Mouse (Mus musculus) forebrain, embryonic 10.5 days (tissue): ENCODE results near the gene Ppard. TPM values are rescaled to one million over a fixed set of nuclear protein-coding genes. Genes with fewer than 3 reads are reported as not detected.
A peak's percentile ranks its signal among the peaks of the same experiment; 100 is the strongest.

ENCODE experiments used
- DNase-seq: peaks from one replicate; pipeline ENCODE4 v3.0.0-alpha.2; 2017; ENCODE audit warnings: low spot score; ENCODE audit errors: extremely low spot score
- H3K27ac ChIP-seq: fragments of 300-500 bp; sonication (generic); 2 replicates; pipeline ENCODE4 v1.5.1; 2016; ENCODE audit warnings: mild to moderate bottlenecking
- H3K27me3 ChIP-seq: fragments of 300-500 bp; sonication (generic); 2 replicates; pipeline ENCODE4 v1.6.1; 2016; ENCODE audit warnings: mild to moderate bottlenecking; ENCODE audit not compliant: poor library complexity, severe bottlenecking
- H3K36me3 ChIP-seq: fragments of 300-500 bp; sonication (generic); replicated peaks from 2 replicates; pipeline ENCODE4 v1.6.1; 2016; ENCODE audit warnings: mild to moderate bottlenecking, moderate library complexity
- H3K4me1 ChIP-seq: fragments of 300-500 bp; sonication (generic); 2 replicates; pipeline ENCODE4 v1.6.1; 2016
- H3K4me3 ChIP-seq: fragments of 300-500 bp; sonication (generic); 2 replicates; pipeline ENCODE4 v1.5.1; 2016; ENCODE audit warnings: mild to moderate bottlenecking, moderate library complexity
- H3K9me3 ChIP-seq: fragments of 300-500 bp; sonication (generic); 2 replicates; pipeline ENCODE4 v1.6.1; 2016; ENCODE audit warnings: mild to moderate bottlenecking, moderate library complexity
- WGBS: fragments of 180-500 bp; shearing (Covaris S2); methylation state at CpG from one replicate; pipeline ENCODE4 v1.1.7; 2016; 5-methylcytosine and 5-hydroxymethylcytosine counted together
- polyA plus RNA-seq: library from polyadenylated mRNA; unstranded; fragments of >200 nt; fragmentation: Nextera tagmentation; extraction: Ambion mirVana; gene quantifications from 2 replicates; pipeline ENCODE4 v1.2.1, GENCODE M21; 2016

Ppard gene
- polyA plus RNA-seq, 1 experiment from 2014 or later = 1.4 TPM

DNA sequence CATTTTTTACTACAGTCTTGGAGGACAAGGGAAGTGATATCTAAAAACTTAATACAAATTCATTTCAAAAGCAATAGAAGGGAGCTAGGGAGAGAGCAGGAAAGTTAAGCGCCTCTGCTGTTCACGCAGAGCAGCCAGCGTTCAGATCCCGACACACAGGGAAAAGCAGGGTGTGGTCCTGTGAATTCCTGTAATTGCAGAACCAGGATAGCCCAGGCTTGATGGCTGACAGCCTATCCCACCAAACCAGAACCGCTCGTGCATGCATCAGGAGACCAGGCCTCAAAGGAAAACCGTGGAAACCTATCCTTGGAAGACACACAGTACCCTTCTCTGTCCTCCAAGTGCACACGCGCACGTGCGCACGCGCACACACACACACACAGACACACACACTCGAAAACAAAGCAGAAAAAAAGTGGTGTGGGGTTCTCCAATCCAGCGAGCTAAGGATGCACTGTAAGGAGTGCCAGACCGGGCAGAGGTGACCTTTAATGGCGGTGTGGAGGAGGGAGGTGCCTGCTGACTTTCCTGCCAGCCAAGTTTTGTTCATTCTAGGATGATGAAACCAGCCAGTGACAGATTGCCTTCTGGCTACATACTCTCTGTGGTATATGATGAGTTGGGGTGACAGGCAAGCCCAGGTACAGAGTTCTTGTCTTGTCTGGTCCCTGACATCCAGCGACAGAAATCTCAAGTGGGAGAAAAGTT lies 1.3 kb upstream of the Ppard start:
- no peak for DNase-seq
- WGBS = 87% methylated on average over 18 of the region's 18 CpGs
- H3K36me3 ChIP-seq = no peaks in the 10 kb centered on the region
- no peaks in the 10 kb centered on the region for H3K9me3 ChIP-seq
- H3K4me3 ChIP-seq = no peak overlapping the region
- peaks cover 34% of the 10 kb centered on the region for H3K4me1 ChIP-seq
- H3K27me3 ChIP-seq = peaks cover 11% of the 10 kb centered on the region
- no peak overlapping the region for H3K27ac ChIP-seq

DNA sequence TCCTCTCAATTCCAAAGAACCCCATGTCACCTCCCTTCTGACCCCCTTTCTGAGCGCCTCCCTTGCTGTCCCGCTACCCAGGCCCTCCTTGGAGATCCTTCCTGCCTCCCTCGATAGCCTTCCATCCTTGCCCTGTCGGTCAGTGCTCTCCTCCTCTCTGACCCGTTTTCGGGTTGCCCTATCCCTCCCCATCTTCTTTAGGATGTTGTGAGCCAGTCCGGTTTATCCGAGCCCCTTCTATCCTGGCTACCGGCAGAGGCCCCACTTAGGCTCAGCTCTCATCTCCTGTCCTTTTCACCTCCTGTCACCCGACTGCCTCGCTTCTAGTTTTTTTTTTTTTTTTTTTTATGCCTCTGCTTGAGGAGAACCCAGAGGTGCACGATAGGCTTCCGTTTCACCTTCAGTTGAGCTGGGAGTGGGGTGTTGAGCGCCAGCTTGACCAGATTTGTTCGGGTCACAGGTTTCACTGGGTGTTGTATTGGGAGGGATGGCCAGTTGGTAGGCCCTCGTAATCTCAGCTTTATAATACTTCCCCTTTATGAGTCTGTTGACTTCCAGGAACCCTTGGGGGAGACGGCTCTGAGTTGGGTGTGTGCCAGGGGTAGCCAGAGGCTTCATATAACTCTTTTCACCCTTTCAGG lies 711 bp downstream of the Ppard start:
- Histone ChIP-seq H3K27ac (peak overlapping the region; percentile 85), H3K27me3 (peaks cover 11% of the 10 kb centered on the region), H3K36me3 (peaks cover 12% of the 10 kb centered on the region), H3K4me3 (peak overlapping the region; percentile 78), H3K9me3 (no peaks in the 10 kb centered on the region), H3K4me1 (peaks cover 39% of the 10 kb centered on the region)
- 8% methylated on average over 17 of the region's 17 CpGs for WGBS
- DNase-seq = no peak

DNA sequence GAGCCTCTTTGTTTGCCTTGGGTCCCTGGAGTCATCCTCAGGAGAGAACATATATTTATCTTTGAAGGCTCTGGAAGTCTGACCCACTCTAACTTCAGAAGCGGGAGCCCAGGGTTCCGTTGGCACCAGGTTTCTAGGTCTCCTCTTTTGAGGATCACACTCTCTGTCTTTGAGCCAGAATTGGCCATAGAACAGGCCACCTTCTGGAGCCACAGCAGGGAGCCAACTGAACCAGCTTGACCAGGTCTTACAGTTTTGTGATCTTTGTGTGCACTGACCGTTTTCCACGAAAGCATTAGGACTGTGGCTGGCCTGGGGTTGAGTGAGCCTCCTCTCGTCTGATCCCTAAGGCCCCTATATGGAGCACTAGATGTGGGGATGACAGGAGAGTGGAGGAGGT lies 2.1 kb downstream of the Ppard start:
- Histone ChIP-seq H3K27ac (no peak overlapping the region), H3K4me3 (no peak overlapping the region), H3K4me1 (peaks cover 39% of the 10 kb centered on the region), H3K9me3 (no peaks in the 10 kb centered on the region), H3K27me3 (peaks cover 11% of the 10 kb centered on the region; the same call in 1 of the 2 replicates), H3K36me3 (peaks cover 22% of the 10 kb centered on the region)
- 84% methylated on average over 5 of the region's 5 CpGs for WGBS
- DNase-seq = no peak

DNA sequence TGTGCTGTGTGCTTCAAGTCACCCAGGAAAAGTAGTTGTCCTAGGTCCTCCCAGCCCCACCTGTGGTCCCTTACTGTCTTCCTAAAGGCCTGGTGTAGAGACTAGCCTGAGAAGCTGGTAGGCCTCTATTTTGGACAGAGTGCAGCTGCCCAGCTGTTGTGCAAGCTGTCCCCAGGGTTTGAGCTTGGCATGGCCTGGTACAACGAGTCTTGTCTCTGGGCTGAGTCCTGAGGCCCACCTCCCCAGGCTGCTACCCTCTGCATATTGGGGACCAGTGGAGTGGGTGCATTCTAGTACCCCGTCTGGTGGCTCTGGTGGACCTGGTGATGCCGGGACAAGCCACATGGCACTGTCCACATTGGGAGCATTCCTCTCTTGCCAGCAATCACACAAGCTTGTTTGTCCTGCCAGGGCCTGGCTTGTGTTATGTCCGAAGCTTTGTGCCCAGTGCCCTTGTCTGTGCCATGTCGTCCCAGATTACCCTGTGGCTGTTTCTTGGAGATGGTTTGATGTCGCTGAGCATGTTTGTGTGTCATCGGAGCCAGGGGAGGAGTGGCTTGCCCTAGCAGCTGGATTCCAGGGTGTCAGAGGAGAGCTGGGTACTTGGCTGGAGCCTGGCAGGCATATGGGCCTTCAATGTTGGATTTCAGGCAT lies 3.6 kb downstream of the Ppard start:
- H3K27ac ChIP-seq = no peak overlapping the region

DNA sequence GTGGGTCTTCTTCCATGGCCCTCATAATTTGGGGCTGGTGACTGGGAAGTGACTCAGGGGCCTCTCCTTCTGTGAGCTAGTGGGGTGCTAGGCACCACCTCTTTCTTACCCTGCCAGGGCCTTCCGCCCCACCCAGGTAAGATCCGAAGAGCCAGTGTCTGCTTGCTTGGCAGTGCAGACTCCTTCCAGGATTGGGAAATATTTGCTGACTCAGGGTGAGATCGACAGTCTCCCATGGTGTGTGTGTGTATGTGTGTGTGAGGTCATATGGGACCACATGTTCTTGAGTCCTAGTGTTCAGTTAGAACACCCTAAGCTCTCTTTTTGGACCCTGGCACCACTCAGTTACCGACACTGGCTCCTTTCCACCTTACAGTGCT lies 4.1 kb downstream of the Ppard start:
- Histone ChIP-seq H3K4me3 (no peak overlapping the region), H3K4me1 (peaks cover 39% of the 10 kb centered on the region), H3K9me3 (no peaks in the 10 kb centered on the region), H3K27me3 (0 out of 2 replicates have a peak, but pooled peaks cover 3% of the 10 kb centered on the region), H3K27ac (no peak overlapping the region), H3K36me3 (peaks cover 40% of the 10 kb centered on the region)
- 89% methylated on average over 4 of the region's 4 CpGs for WGBS
- DNase-seq = no peak

More for the DNA sequence above, 3.6 kb downstream of the Ppard start:
- H3K9me3 ChIP-seq = no peaks in the 10 kb centered on the region
- 87% methylated on average over 7 of the region's 7 CpGs for WGBS
- H3K4me3 ChIP-seq = no peak overlapping the region
- DNase-seq = no peak
- H3K27me3 ChIP-seq = 0 out of 2 replicates have a peak, but pooled peaks cover 9% of the 10 kb centered on the region
- H3K4me1 ChIP-seq = peaks cover 39% of the 10 kb centered on the region
- peaks cover 35% of the 10 kb centered on the region for H3K36me3 ChIP-seq

DNA sequence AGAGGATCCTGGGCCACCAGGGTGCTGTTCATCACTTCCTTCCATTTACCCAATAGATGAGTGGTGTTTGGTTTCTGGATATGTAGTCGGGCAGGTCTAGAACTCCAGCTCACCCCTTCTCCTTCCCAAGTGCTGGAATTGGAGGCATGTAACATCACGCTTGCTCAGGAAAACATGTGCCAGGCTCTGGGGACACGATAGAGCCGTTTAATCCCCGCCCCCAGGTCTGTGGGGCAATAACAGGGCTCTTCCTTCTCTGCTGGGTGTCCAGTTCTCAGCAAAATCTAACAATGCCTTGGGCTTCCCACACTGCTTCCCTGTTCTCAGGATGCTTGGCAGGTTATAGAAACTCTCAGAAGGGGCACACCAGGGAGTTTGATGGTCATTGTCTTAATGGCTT lies 4.9 kb downstream of the Ppard start:
- Histone ChIP-seq H3K4me1 (peaks cover 35% of the 10 kb centered on the region), H3K27ac (0 out of 2 replicates have a peak overlapping the region, but pooled peaks have one; percentile 15), H3K36me3 (peaks cover 41% of the 10 kb centered on the region), H3K27me3 (no peaks in the 10 kb centered on the region), H3K9me3 (no peaks in the 10 kb centered on the region), H3K4me3 (no peak overlapping the region)
- WGBS = 63% methylated on average over 5 of the region's 5 CpGs
- no peak for DNase-seq

DNA sequence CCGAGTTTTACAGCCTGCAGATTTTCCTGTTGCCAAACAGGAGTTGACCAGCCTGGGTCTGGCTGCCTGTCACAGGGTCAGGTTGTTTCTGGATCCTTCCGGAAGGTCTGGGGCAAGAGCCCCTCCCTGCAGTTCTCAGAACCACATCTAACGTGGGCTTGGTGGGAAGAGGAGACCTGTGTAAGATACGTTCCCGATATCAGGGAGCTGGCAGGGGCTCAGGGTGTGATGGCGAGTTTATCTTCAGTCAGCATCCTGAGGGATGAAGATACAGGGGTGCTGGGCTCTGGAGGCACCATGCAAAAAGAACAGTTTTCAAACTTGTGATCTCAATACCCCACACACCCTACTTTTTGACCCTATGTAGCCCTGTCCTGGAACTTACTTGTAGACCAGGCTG lies 5.4 kb downstream of the Ppard start:
- no peak for DNase-seq
- Histone ChIP-seq H3K4me3 (no peak overlapping the region), H3K4me1 (peaks cover 32% of the 10 kb centered on the region), H3K27ac (0 out of 2 replicates have a peak overlapping the region, but pooled peaks have one; percentile 15), H3K9me3 (no peaks in the 10 kb centered on the region), H3K27me3 (no peaks in the 10 kb centered on the region), H3K36me3 (peaks cover 45% of the 10 kb centered on the region)
- 71% methylated on average over 6 of the region's 6 CpGs for WGBS

DNA sequence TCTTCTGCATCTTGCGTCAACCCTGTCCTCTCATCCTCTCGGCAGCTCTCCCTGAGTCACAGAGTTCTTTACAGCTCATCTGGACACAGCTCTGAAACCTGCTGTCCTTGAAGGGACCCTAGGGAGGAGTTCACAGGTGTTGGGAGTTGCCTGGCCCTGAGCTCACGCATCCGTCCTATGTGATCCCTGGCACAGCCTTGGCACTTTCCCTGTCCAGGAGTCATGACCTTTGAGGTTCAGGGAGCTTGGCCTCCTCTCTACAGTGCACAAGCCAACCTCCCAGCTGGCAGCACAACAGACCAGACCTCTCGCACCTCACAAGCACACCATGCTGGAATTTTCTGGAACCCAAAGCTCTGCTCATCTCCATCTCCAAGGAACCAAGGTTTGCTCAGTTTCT lies 8.3 kb downstream of the Ppard start:
- DNase-seq = no peak
- H3K27me3 ChIP-seq = no peaks in the 10 kb centered on the region
- peaks cover 21% of the 10 kb centered on the region for H3K4me1 ChIP-seq
- no peak overlapping the region for H3K27ac ChIP-seq
- H3K36me3 ChIP-seq = peaks cover 52% of the 10 kb centered on the region
- H3K9me3 ChIP-seq = no peaks in the 10 kb centered on the region
- H3K4me3 ChIP-seq = no peak overlapping the region
- 96% methylated on average over 5 of the region's 5 CpGs for WGBS

DNA sequence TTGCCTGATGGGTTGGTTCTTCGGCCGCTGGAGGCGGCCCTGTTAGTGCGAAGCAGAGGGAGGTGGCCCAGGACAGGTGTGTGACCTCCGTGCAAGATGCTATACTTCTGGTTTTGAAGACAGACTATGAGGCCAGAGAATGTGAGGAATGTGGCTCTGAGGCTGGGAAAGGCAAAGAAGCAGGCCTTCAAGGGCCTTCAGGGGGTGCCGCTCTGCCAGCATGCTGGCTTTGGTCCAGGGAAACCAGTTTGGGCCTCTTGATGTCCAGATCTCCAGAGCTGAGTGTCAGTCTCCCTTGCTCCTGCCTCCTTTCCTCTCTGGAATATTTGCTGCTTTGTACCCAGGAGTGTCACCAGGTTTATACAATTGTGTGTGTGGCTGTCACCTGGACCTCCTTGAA lies 9.8 kb downstream of the Ppard start:
- H3K27me3 ChIP-seq = no peaks in the 10 kb centered on the region
- H3K27ac ChIP-seq = no peak overlapping the region
- peaks cover 23% of the 10 kb centered on the region for H3K4me1 ChIP-seq
- 89% methylated on average over 6 of the region's 6 CpGs for WGBS
- no peaks in the 10 kb centered on the region for H3K9me3 ChIP-seq
- H3K36me3 ChIP-seq = peaks cover 48% of the 10 kb centered on the region
- H3K4me3 ChIP-seq = no peak overlapping the region
- DNase-seq = no peak

DNA sequence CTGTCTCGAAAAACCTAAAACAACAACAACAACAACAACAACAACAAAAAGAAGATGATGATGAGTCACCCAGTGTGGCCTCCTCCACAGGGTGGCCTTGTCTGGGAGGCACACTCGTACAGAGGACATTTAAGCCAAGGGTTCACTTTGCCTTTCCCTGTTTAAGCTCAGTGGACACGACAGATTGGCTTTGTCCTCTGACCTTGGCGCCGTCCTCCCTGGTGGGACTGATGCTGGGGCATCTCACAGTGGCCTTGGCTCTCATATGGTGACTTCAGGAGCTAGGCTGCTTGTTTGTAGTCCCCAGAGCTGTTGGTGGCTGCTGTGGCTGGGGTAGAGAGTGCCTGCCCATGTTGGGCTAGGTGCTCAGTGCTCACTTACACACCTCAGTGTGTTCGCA lies 11.7 kb downstream of the Ppard start:
- Histone ChIP-seq H3K36me3 (peaks cover 34% of the 10 kb centered on the region), H3K4me3 (no peak overlapping the region), H3K27ac (peak overlapping the region; percentile 72), H3K4me1 (peaks cover 25% of the 10 kb centered on the region), H3K27me3 (no peaks in the 10 kb centered on the region), H3K9me3 (no peaks in the 10 kb centered on the region)
- WGBS = 86% methylated on average over 6 of the region's 6 CpGs
- DNase-seq = no peak

DNA sequence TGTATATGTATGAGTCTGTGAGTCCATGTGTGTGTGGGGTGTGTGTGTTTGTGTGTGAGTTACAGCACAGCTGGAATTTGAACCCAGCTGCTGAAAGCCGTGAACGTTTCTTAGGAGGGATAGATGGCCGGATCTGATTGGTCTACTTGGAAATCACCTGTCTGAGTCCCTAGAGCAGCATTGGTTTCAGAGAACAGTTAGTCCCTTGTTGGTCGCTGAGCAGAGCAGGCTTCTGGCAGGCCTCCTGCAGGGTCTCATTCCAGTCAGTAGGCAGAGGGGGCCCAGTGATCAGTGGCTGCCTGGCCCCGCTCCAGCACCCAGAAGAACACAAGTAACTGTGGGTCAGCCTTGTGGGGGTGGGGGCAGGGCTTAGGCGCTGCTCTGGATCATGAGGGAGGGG lies 12.2 kb downstream of the Ppard start:
- DNase-seq = no peak
- Histone ChIP-seq H3K27me3 (no peaks in the 10 kb centered on the region), H3K9me3 (no peaks in the 10 kb centered on the region), H3K27ac (peak overlapping the region; percentile 72), H3K36me3 (peaks cover 29% of the 10 kb centered on the region), H3K4me3 (no peak overlapping the region), H3K4me1 (peaks cover 25% of the 10 kb centered on the region)
- WGBS = 35% methylated on average over 6 of the region's 6 CpGs

DNA sequence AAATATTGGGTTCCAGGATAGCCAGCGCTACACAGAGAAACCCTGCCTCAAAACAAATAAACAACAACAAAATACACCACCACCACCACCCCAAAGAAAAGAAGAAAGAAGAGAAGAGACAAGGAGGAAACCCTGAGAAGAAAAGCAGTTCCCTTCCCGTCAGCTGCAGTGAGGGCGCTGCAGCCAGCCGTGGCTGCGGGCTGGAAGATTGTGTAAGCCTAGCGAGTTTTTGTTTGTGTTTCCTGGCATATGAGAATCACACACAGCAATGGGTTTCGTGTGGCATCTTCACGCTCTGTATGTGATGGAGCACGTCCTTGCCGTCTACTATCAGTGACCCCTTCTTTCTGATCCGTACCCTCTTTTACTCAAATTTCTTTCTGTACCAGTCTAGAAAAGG lies 14.1 kb downstream of the Ppard start:
- Histone ChIP-seq H3K27ac (peak overlapping the region; percentile 74; the same call in 1 of the 2 replicates), H3K9me3 (no peaks in the 10 kb centered on the region), H3K4me1 (peaks cover 25% of the 10 kb centered on the region), H3K36me3 (peaks cover 12% of the 10 kb centered on the region), H3K27me3 (no peaks in the 10 kb centered on the region), H3K4me3 (no peak overlapping the region)
- DNase-seq = no peak
- WGBS = 86% methylated on average over 11 of the region's 11 CpGs

DNA sequence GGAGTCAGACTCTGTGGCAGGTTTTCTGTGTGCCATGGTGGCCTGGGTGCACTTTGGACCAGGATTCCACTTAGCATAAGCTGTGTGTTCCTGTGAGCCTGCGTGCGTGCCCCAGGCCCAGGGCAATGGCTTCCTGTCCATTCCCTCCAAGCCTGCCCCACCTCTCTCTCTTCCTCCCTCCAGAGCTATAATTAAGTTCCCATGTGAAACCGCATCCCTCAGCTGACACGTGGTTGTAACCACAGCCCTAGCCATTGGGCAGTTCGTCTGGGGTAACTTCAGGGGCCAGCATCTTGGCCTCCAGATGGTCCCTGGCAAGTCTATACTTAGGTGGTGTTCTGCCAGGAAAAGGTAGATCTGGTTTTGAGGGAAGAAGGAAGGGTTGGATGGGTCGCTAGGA lies 15.1 kb downstream of the Ppard start:
- WGBS = 56% methylated on average over 6 of the region's 6 CpGs
- Histone ChIP-seq H3K4me1 (peaks cover 31% of the 10 kb centered on the region), H3K27me3 (no peaks in the 10 kb centered on the region), H3K4me3 (no peak overlapping the region), H3K36me3 (peaks cover 14% of the 10 kb centered on the region; the same call in 1 of the 2 replicates), H3K27ac (peak overlapping the region; percentile 74), H3K9me3 (no peaks in the 10 kb centered on the region)
- DNase-seq = no peak
